Mouse (Mus musculus) stomach, embryonic 14.5 days (tissue): ENCODE results near the gene Ugt1a8. TPM values are rescaled to one million over a fixed set of nuclear protein-coding genes. Genes with fewer than 3 reads are reported as not detected.

Source experiments
- ATAC-seq: fragments of 200-750 bp; cut with Nextera tagmentation; 2 replicates; pipeline ENCODE4 v1.8.0; 2017; ENCODE audit warnings: low read depth, moderate TSS enrichment; ENCODE audit not compliant: insufficient number of reproducible peaks, insufficient read depth, low FRiP score
- H3K27ac ChIP-seq: fragments of 300-500 bp; sonication (generic); 2 replicates; pipeline ENCODE4 v1.5.1; 2014; ENCODE audit warnings: mild to moderate bottlenecking, low read length, moderate library complexity, mixed read lengths
- H3K27me3 ChIP-seq: fragments of 300-500 bp; sonication (generic); 2 replicates; pipeline ENCODE4 v1.6.1; 2014; ENCODE audit warnings: low read length, control low read depth, mixed read lengths; ENCODE audit not compliant: control insufficient read depth, insufficient read depth
- H3K36me3 ChIP-seq: fragments of 300-500 bp; sonication (generic); 2 replicates; pipeline ENCODE4 v1.6.1; 2014; ENCODE audit warnings: mild to moderate bottlenecking, control low read depth, low read length, moderate library complexity, mixed read lengths; ENCODE audit not compliant: control insufficient read depth, insufficient read depth
- H3K4me1 ChIP-seq: fragments of 300-500 bp; sonication (generic); 2 replicates; pipeline ENCODE4 v1.6.1; 2014; ENCODE audit warnings: low read length, control low read depth, mixed read lengths; ENCODE audit not compliant: control insufficient read depth, insufficient read depth
- H3K4me2 ChIP-seq: fragments of 300-500 bp; sonication (generic); replicated peaks from 2 replicates; pipeline ENCODE4 v1.6.1; 2014; ENCODE audit warnings: low read depth, low read length, control low read depth
- H3K4me3 ChIP-seq: fragments of 300-500 bp; sonication (generic); 2 replicates; pipeline ENCODE4 v1.5.1; 2014; ENCODE audit warnings: low read depth, low read length, control low read depth
- H3K9ac ChIP-seq: fragments of 300-500 bp; sonication (generic); replicated peaks from 2 replicates; pipeline ENCODE4 v1.6.1; 2014; ENCODE audit warnings: low read depth, mild to moderate bottlenecking, control low read depth, low read length, moderate library complexity, mixed read lengths
- H3K9me3 ChIP-seq: fragments of 300-500 bp; sonication (generic); 2 replicates; pipeline ENCODE4 v1.6.1; 2016; ENCODE audit warnings: low read depth, low read length, control low read depth; ENCODE audit not compliant: control insufficient read depth
- WGBS: fragments of 180-500 bp; shearing (Covaris S2); extraction: QIAGEN DNeasy Blood & Tissue Kit; methylation state at CpG from one replicate; pipeline ENCODE4 v1.1.7; 2014; 5-methylcytosine and 5-hydroxymethylcytosine counted together
- polyA plus RNA-seq: library from polyadenylated mRNA; unstranded; fragments of >200 nt; fragmentation: Nextera tagmentation; extraction: Ambion mirVana; gene quantifications from 2 replicates; pipeline ENCODE4 v1.2.1, GENCODE M21; 2014

The Ugt1a8 gene
- polyA plus RNA-seq, 1 experiment from 2014 or later = not detected

GRCm38 (mm10) chr1:88230421-88230820 is 142.8 kb downstream of the Ugt1a8 start:
- Histone ChIP-seq H3K9me3 (peaks cover 95% of the 10 kb centered on the region), H3K4me2 (no peak overlapping the region), H3K9ac (no peak overlapping the region), H3K27me3 (no peaks in the 10 kb centered on the region), H3K36me3 (no peaks in the 10 kb centered on the region), H3K27ac (no peak overlapping the region), H3K4me3 (no peak overlapping the region), H3K4me1 (no peaks in the 10 kb centered on the region)
- ATAC-seq = no peak
- 72% methylated on average over 7 of the region's 7 CpGs for WGBS

- Histone ChIP-seq H3K4me3 (no peak overlapping the region), H3K9ac (no peak overlapping the region), H3K27me3 (no peaks in the 10 kb centered on the region), H3K4me1 (no peaks in the 10 kb centered on the region), H3K4me2 (no peak overlapping the region), H3K27ac (no peak overlapping the region), H3K9me3 (peaks cover 95% of the 10 kb centered on the region), H3K36me3 (no peaks in the 10 kb centered on the region)
- no peak for ATAC-seq
- WGBS = 75% methylated on average over 6 of the region's 6 CpGs
These were observed 143.6 kb downstream of the Ugt1a8 start for GRCm38 (mm10) chr1:88230981-88231802.

GRCm38 (mm10) chr1:88231803-88232499 is 144.3 kb downstream of the Ugt1a8 start:
- H3K4me2 ChIP-seq = no peak overlapping the region
- no peaks in the 10 kb centered on the region for H3K36me3 ChIP-seq
- ATAC-seq = no peak
- no peak overlapping the region for H3K4me3 ChIP-seq
- no peaks in the 10 kb centered on the region for H3K27me3 ChIP-seq
- H3K27ac ChIP-seq = no peak overlapping the region
- H3K4me1 ChIP-seq = no peaks in the 10 kb centered on the region
- no peak overlapping the region for H3K9ac ChIP-seq
- 66% methylated on average over 7 of the region's 7 CpGs for WGBS
- H3K9me3 ChIP-seq = peaks cover 90% of the 10 kb centered on the region

GRCm38 (mm10) chr1:88232664-88233380 is 145.2 kb downstream of the Ugt1a8 start:
- Histone ChIP-seq H3K9me3 (peaks cover 89% of the 10 kb centered on the region), H3K9ac (no peak overlapping the region), H3K4me3 (no peak overlapping the region), H3K4me1 (no peaks in the 10 kb centered on the region), H3K36me3 (no peaks in the 10 kb centered on the region), H3K4me2 (no peak overlapping the region), H3K27ac (no peak overlapping the region), H3K27me3 (no peaks in the 10 kb centered on the region)
- 57% methylated on average over 3 of the region's 3 CpGs for WGBS
- ATAC-seq = no peak

GRCm38 (mm10) chr1:88233421-88234247 is 146.0 kb downstream of the Ugt1a8 start:
- no peak overlapping the region for H3K27ac ChIP-seq
- 67% methylated on average over 14 of the region's 14 CpGs for WGBS
- H3K27me3 ChIP-seq = no peaks in the 10 kb centered on the region
- 0 out of 2 replicates have a peak, but pooled peaks have one; percentile 4 for ATAC-seq
- H3K9ac ChIP-seq = no peak overlapping the region
- H3K36me3 ChIP-seq = no peaks in the 10 kb centered on the region
- peaks cover 89% of the 10 kb centered on the region for H3K9me3 ChIP-seq
- no peak overlapping the region for H3K4me2 ChIP-seq
- no peak overlapping the region for H3K4me3 ChIP-seq
- no peaks in the 10 kb centered on the region for H3K4me1 ChIP-seq

- Histone ChIP-seq H3K27me3 (no peaks in the 10 kb centered on the region), H3K36me3 (no peaks in the 10 kb centered on the region), H3K9me3 (peaks cover 89% of the 10 kb centered on the region), H3K4me1 (no peaks in the 10 kb centered on the region), H3K4me3 (no peak overlapping the region), H3K9ac (no peak overlapping the region), H3K4me2 (no peak overlapping the region), H3K27ac (no peak overlapping the region)
- ATAC-seq = no peak
- 64% methylated on average over 4 of the region's 4 CpGs for WGBS
These were observed 146.6 kb downstream of the Ugt1a8 start for GRCm38 (mm10) chr1:88234248-88234610.

GRCm38 (mm10) chr1:88234646-88235045 is 147.0 kb downstream of the Ugt1a8 start:
- WGBS = 44% methylated on average over 5 of the region's 5 CpGs
- H3K9me3 ChIP-seq = peaks cover 88% of the 10 kb centered on the region

More at GRCm38 (mm10) chr1:88234646-88235045, 147.0 kb downstream of the Ugt1a8 start:
- Histone ChIP-seq H3K36me3 (no peaks in the 10 kb centered on the region), H3K27me3 (no peaks in the 10 kb centered on the region), H3K27ac (no peak overlapping the region), H3K9ac (no peak overlapping the region), H3K4me3 (no peak overlapping the region), H3K4me1 (no peaks in the 10 kb centered on the region), H3K4me2 (no peak overlapping the region)
- no peak for ATAC-seq
